Mouse (Mus musculus): ENCODE measurements around the gene Rps6ka4. TPM values are rescaled to one million over a fixed set of nuclear protein-coding genes. Genes with fewer than 3 reads are reported as not detected.
A peak's percentile ranks its signal among the peaks of the same experiment; 100 is the strongest.

Rps6ka4 gene
- polyA plus RNA-seq, 1 experiment from 2014 or later, result 4.9 TPM

DNA sequence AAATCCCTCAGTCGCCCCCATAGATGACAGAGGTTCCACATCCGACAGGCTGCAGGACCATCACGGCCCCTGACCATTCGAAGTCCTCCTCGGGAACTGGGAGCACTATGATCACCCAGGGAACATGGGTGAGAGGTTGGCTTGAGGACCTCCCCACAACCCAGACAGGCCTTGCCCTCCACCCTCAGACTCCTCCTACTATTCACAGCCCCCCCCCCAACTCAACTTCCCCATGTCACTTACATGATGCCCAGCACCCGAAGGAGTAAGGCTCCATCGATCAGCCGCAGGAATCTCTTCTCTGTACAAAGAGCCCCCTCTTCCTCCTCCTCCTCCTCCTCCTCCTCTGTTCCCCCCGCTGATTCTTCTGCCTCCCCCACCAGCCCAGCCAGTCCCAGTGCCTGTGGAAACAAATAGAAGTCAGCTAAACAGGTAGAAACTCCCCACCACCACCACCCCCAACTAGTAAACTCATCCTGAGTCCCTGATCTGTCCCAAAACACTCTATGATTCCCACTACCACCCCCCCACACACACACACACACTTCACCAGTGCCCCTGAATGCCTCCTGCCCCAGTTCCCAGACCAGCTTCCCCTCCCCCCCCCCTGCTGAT, 17.1 kb upstream of the Rps6ka4 start:
- DNase-seq (ENCODE audit: extremely low spot score, low spot score), result no peak
- Histone ChIP-seq H3K27ac (no peak overlapping the region), H3K27me3 (ENCODE audit: poor library complexity, severe bottlenecking) (peaks cover 43% of the 10 kb centered on the region), H3K4me1 (peaks cover 39% of the 10 kb centered on the region), H3K9me3 (no peaks in the 10 kb centered on the region), H3K4me3 (no peak overlapping the region), H3K36me3 (replicated peaks) (no peaks in the 10 kb centered on the region)
- WGBS, result 76% methylated on average over 9 of the region's 9 CpGs

DNA sequence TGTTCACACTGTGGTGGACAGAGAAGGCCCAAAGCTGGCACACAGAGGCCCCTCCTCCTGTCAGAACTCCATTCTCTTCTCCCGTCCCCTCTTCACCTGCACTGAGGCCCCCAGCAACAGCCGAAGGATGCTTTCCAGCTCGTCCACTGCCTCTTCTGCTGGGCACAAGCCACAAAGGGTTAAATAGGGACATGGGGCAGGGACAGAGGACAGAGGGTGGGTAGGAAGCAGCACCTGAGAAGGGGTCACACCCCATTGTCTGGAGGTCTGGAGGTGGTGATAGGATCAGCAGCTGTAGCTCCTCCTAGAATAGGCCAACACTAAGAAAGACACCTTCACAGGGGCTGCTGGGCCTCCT, 16.5 kb upstream of the Rps6ka4 start:
- Histone ChIP-seq H3K9me3 (no peaks in the 10 kb centered on the region), H3K4me3 (no peak overlapping the region), H3K27me3 (ENCODE audit: poor library complexity, severe bottlenecking) (peaks cover 44% of the 10 kb centered on the region), H3K36me3 (replicated peaks) (no peaks in the 10 kb centered on the region), H3K27ac (no peak overlapping the region), H3K4me1 (peaks cover 39% of the 10 kb centered on the region)
- WGBS, result 64% methylated on average over 3 of the region's 3 CpGs
- DNase-seq (ENCODE audit: extremely low spot score, low spot score), result no peak

DNA sequence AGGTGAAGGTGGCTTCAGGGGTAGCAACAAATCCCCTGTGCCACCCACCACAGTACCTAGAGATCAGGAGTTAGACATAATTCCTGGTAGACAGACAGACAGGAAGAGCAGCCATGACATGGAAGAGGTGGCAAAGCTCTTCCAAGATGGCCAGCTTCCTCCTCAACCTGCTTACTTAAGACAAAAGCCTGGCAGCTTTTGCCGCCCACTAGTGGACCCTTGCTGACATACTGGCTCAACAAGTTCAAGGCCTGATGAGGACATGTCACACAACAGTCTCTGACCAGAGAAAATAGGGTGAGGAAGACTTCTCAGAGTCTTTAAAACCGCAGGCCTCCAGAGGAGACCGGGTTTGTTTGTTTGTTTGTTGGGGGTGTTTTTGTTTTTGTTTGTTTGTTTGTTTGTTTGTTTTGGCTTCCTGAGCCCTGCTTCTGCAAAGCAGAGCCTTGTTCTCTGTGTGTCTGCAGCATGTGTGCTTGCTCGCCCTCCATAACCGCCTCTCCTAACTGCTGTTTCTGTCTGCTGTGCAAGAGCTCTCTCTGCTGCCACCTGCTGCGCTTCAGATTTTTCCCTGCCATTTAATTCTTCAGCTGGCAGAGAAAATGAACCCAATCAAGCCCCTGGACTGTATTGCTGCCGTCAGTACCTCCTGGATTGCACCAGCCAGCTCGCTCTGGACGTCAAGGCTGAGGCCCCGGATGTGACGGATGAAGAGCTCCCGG, 16.0 kb upstream of the Rps6ka4 start:
- Histone ChIP-seq H3K4me3 (no peak overlapping the region), H3K27me3 (ENCODE audit: poor library complexity, severe bottlenecking) (peaks cover 48% of the 10 kb centered on the region), H3K4me1 (peaks cover 39% of the 10 kb centered on the region), H3K9me3 (no peaks in the 10 kb centered on the region), H3K27ac (no peak overlapping the region), H3K36me3 (replicated peaks) (no peaks in the 10 kb centered on the region)
- 53% methylated on average over 12 of the region's 12 CpGs for WGBS
- peak; percentile 36 for DNase-seq (ENCODE audit: extremely low spot score, low spot score)

DNA sequence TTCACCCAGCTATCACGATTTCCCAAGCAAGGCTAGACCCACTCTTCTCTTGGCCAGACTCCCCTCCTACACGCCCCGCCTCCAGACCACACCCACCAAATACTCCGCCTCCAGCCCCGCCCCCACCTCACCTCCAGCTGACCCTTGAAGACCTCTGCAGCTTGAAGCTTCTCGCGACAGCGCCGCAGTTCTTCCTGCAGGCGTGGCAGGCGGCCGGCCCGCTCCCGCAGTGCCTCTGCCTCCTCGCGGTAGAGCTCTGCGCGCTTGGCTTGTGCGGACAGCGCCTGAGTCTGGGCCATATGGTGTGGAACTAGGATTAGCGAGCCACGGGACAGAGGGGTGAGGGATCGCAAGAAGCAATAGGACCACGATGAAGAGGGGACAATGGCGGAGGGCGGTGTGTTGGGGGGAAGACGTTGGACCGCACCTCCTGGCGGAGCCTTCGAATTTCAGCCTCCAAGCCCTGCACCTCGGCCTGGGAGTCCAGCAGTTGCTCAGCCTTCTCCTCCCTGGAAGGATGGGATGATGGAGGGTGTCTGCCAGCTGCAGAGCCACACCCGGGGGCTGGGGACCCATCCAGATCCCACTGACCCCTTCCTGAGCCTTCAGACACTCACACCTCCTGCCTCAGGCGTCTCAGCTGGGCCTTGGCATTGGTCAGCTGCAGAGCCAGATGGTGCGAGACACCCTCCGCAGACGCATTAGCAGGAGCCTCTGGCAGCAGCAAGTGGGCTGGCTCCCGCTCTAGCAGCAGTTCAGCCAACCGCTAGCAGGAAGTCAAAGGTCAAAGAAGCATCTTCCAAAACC, 15.0 kb upstream of the Rps6ka4 start:
- peak overlapping the region; percentile 78 for H3K27ac ChIP-seq

DNA sequence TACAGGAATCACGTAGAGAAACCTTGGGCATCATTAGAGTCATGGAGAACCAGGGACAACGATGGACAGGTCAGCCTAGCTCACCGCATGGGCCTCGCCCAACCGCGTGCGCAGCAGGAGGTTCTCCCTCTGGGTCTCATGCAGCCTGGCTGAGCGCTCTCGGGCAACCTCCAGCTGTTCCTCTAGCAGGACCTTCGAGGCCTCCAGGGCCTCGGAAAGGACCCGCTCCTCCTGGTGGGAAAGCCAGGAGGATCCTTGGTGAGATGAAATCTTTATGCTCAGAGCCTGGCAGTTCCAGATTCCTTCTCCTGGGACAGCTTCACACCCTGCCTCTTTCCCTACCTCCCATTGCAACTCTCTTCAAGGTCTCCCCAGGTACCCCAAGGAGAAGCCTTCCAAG, 14.2 kb upstream of the Rps6ka4 start:
- DNase-seq (ENCODE audit: extremely low spot score, low spot score), result no peak
- Histone ChIP-seq H3K27me3 (ENCODE audit: poor library complexity, severe bottlenecking) (peaks cover 65% of the 10 kb centered on the region), H3K27ac (no peak overlapping the region), H3K4me3 (no peak overlapping the region), H3K9me3 (no peaks in the 10 kb centered on the region), H3K36me3 (replicated peaks) (no peaks in the 10 kb centered on the region), H3K4me1 (peaks cover 39% of the 10 kb centered on the region)
- WGBS, result 87% methylated on average over 12 of the region's 12 CpGs

More for the DNA sequence above, 15.0 kb upstream of the Rps6ka4 start:
- Histone ChIP-seq H3K4me3 (peak overlapping the region; percentile 48), H3K27me3 (ENCODE audit: poor library complexity, severe bottlenecking) (peaks cover 57% of the 10 kb centered on the region), H3K4me1 (peaks cover 39% of the 10 kb centered on the region), H3K36me3 (replicated peaks) (no peaks in the 10 kb centered on the region), H3K9me3 (no peaks in the 10 kb centered on the region)
- DNase-seq (ENCODE audit: extremely low spot score, low spot score), result peak; percentile 80
- 6% methylated on average over 38 of the region's 38 CpGs for WGBS

DNA sequence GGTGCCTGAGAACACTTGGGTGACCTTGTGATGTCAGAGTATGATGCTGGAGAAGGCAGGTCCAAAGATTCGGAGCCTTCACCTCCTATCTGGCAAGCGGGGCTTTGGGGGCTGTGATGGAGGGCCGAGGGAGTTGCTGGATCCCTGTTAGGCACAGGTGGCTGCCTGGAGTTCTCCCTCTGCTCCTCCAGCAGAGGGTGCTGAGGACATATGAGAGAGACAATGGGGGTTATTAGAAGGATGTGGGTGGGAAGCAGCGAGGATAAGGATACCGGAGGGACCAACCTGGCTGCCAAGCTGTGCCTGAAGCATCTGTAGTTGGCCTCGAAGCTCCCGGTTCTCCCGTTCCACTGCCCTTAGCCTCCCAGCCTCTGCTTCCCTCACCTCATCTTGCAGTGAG, 13.5 kb upstream of the Rps6ka4 start:
- H3K9me3 ChIP-seq, result no peaks in the 10 kb centered on the region
- H3K4me1 ChIP-seq, result peaks cover 40% of the 10 kb centered on the region
- H3K27ac ChIP-seq, result no peak overlapping the region
- DNase-seq (ENCODE audit: extremely low spot score, low spot score), result no peak
- peaks cover 73% of the 10 kb centered on the region for H3K27me3 ChIP-seq (ENCODE audit: poor library complexity, severe bottlenecking)
- WGBS, result 79% methylated on average over 8 of the region's 8 CpGs
- no peaks in the 10 kb centered on the region for H3K36me3 ChIP-seq (replicated peaks)
- H3K4me3 ChIP-seq, result no peak overlapping the region

DNA sequence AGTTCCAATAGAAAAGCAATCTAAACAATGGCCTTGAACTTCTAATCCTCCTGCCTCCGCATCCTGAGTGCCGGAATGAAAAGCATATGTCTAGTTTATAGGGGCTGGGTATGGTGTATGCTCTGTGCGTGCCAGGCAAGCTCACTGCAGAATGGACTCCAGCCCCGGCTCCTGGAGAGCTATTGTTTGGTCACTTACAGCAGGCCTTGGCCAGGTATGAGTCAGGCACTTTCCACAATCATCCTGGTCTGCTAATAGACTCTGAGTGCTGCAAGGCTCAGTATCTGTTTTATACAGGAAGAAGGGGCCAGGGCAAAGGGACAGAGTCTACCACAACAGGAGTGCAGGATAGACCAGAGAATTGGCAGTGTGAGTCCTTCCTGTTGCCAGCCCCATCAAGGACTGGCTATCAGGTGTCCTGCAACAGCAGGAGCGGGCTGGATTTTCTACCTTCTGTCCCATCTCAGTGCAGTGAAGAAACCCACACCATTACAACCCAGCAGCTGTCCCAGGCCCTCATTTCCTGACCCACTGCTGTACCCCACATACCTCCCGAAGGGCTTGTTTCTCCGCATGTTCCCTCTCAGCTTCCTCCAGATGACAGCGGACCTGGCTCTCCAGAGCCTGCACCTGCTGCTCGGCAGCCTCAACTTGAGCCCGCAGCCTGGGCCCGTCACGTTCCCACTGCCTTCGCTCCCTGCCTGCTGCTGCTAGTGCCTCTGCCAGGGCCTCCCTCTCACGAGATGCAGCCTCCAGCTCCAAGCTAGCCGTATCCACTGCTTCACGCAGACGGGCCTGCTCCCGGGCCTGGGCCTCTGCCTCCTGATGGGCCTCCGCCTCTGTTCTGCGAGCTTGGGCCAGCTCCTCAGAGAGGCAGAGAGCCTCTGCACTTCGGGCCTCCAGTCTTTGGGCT, 12.2 kb upstream of the Rps6ka4 start:
- WGBS, result 74% methylated on average over 21 of the region's 21 CpGs
- DNase-seq (ENCODE audit: extremely low spot score, low spot score), result no peak
- Histone ChIP-seq H3K9me3 (no peaks in the 10 kb centered on the region), H3K27me3 (ENCODE audit: poor library complexity, severe bottlenecking) (peaks cover 85% of the 10 kb centered on the region), H3K36me3 (replicated peaks) (no peaks in the 10 kb centered on the region), H3K4me1 (peaks cover 49% of the 10 kb centered on the region), H3K4me3 (no peak overlapping the region), H3K27ac (peak overlapping the region; percentile 51)

DNA sequence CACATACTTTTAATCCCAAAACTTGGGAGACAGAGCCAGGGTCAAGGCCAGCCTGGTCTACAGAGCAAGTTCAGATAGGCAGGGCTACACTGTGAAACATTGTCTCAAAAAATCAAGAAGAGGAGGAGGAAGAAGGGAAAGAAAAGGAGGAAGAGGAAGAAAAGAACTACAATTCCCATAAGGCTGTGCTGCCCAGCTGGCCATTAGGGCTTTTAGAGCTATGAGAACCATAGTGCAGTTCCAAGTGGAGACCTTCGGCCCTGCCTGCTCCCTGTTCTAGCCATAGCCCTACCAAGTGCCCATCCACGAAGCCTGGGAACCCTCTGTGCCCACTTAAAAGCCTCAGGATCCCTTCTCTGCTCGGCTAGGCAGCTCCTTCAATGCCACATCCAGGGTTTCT, 11.1 kb upstream of the Rps6ka4 start:
- H3K4me1 ChIP-seq, result peaks cover 43% of the 10 kb centered on the region
- peaks cover 94% of the 10 kb centered on the region for H3K27me3 ChIP-seq (ENCODE audit: poor library complexity, severe bottlenecking)
- no peaks in the 10 kb centered on the region for H3K36me3 ChIP-seq (replicated peaks)
- no peaks in the 10 kb centered on the region for H3K9me3 ChIP-seq
- no peak overlapping the region for H3K27ac ChIP-seq
- H3K4me3 ChIP-seq, result no peak overlapping the region
- 87% methylated on average over 3 of the region's 3 CpGs for WGBS
- no peak for DNase-seq (ENCODE audit: extremely low spot score, low spot score)

DNA sequence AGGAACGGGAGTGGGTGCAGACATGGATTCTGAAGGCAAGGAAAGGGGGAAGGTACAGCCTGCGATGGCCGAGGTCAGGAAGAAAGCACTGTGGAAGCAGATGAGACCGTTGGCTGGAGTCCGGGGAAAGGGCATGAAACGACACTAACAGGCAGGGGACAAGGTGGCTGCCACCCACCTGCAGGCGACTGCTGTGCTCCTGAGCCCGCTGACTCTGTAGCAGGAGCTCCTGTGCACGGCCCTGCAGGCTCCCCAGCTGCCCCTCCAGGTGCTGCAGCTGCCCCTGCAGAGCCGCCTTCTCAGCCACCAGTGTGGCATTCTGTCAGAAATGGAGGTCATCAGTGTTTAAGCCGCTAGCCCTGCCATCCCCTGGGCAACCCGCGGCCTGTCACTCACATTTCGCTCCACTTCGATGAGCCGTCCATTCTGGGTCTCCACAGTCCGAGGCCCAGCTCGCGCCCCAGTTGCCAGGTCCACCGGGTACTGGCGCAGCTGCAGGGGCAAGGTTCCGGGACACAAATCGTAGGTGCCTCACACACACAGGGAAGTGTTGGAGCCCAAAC, 9.2 kb upstream of the Rps6ka4 start:
- Histone ChIP-seq H3K27me3 (ENCODE audit: poor library complexity, severe bottlenecking) (peaks cover 94% of the 10 kb centered on the region), H3K27ac (no peak overlapping the region; the same call in 1 of the 2 replicates)

DNA sequence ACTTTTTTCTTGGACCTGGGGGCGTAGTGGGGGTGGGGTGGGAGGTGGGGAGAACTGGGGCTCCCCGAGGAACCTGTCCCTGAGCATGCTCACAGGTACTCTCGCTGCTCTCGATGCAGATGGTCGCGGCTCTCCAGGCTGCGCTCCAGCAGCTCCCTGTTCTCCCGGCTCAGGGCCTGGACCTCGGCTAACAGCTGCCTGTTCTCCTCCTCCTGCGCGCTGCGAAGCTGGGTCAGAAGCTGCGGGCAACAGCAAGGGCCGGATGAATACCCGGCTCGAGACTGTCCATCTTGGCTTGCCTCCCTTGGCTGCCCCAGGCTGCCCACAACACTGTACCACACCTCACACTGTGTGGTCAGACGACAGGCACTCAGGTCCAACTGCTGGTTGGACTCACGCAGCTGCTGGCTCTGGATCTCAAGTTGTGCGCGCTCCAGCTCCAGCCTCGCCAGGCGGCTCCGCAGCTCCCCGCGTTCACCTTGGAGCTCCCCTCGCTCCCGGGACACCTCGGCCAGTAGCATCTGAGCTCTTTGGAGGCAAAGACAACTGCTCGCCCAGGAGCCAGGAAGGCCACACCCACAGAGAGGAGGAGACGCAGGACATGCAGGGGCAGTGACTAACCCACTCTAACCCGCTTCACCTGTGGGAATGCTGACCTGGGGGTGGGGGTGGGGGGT, 7.5 kb upstream of the Rps6ka4 start:
- no peak overlapping the region for H3K27ac ChIP-seq
- H3K4me3 ChIP-seq, result peak overlapping the region; percentile 45
- no peaks in the 10 kb centered on the region for H3K9me3 ChIP-seq
- no peaks in the 10 kb centered on the region for H3K36me3 ChIP-seq (replicated peaks)
- H3K27me3 ChIP-seq (ENCODE audit: poor library complexity, severe bottlenecking), result peaks cover 94% of the 10 kb centered on the region
- WGBS, result 5% methylated on average over 31 of the region's 31 CpGs
- peaks cover 22% of the 10 kb centered on the region for H3K4me1 ChIP-seq
- DNase-seq (ENCODE audit: extremely low spot score, low spot score), result no peak

More for the DNA sequence above, 9.2 kb upstream of the Rps6ka4 start:
- Histone ChIP-seq H3K4me3 (no peak overlapping the region), H3K4me1 (peaks cover 24% of the 10 kb centered on the region), H3K36me3 (replicated peaks) (no peaks in the 10 kb centered on the region), H3K9me3 (no peaks in the 10 kb centered on the region)
- no peak for DNase-seq (ENCODE audit: extremely low spot score, low spot score)
- WGBS, result 70% methylated on average over 23 of the region's 23 CpGs

DNA sequence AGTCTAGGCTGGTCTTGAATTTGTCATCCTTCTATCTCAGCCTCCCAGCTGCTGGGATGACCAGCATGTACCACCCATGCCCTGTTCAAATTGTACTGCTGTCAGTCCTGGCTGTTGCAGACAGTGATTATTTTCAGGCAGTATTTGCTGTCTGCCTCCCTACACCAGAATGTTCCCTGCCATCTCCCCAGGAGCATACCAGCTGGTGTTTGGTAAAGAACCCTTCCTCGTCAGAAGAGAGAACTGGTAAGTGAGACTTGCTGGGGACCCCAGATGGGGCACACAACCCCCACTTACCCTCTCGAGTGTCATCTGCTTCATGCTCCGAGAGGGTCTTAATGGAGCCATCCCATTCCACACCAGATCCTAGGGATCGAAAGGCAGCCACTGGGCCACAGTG, 5.6 kb upstream of the Rps6ka4 start:
- Histone ChIP-seq H3K4me3 (no peak overlapping the region), H3K9me3 (no peaks in the 10 kb centered on the region), H3K27me3 (ENCODE audit: poor library complexity, severe bottlenecking) (peaks cover 100% of the 10 kb centered on the region), H3K4me1 (peaks cover 22% of the 10 kb centered on the region), H3K27ac (no peak overlapping the region), H3K36me3 (replicated peaks) (no peaks in the 10 kb centered on the region)
- no peak for DNase-seq (ENCODE audit: extremely low spot score, low spot score)
- 77% methylated on average over 4 of the region's 4 CpGs for WGBS

Data from forebrain, embryonic 10.5 days (tissue).